Mouse (Mus musculus): Measurements from ENCODE around the gene Prss42. TPM values are rescaled to one million over a fixed set of nuclear protein-coding genes. Genes with fewer than 3 reads are reported as not detected.

The Prss42 gene
- polyA plus RNA-seq, 1 experiment from 2014 or later, result not detected

GRCm38 (mm10) chr9:110779242-110779913, 18.6 kb upstream of the Prss42 start:
- H3K4me1 ChIP-seq (ENCODE audit: control insufficient read depth, insufficient read depth, low read length), result peaks cover 27% of the 10 kb centered on the region
- H3K27me3 ChIP-seq (ENCODE audit: control insufficient read depth, insufficient read depth, low read length), result no peaks in the 10 kb centered on the region
- no peak overlapping the region for H3K9ac ChIP-seq (ENCODE audit: low read length)
- no peak overlapping the region for H3K4me2 ChIP-seq (ENCODE audit: low read depth, low read length)
- H3K4me3 ChIP-seq (ENCODE audit: low read length), result no peak overlapping the region
- H3K9me3 ChIP-seq (replicated peaks; ENCODE audit: control insufficient read depth, low read length), result no peaks in the 10 kb centered on the region
- no peaks in the 10 kb centered on the region for H3K36me3 ChIP-seq (ENCODE audit: control insufficient read depth, insufficient read depth)
- WGBS, result 63% methylated on average over 5 of the region's 5 CpGs
- H3K27ac ChIP-seq (ENCODE audit: low read length), result no peak overlapping the region
- no peak for ATAC-seq (replicated peaks; ENCODE audit: extremely low read depth, insufficient read depth, low FRiP score)

- no peaks in the 10 kb centered on the region for H3K36me3 ChIP-seq (ENCODE audit: control insufficient read depth, insufficient read depth)
- whole genome bisulfite sequencing, result under 1% methylated on average over 43 of the region's 43 CpGs
- peak overlapping the region; percentile 73 for H3K4me2 ChIP-seq (ENCODE audit: low read depth, low read length)
- H3K9me3 ChIP-seq (replicated peaks; ENCODE audit: control insufficient read depth, low read length), result no peaks in the 10 kb centered on the region
- H3K9ac ChIP-seq (ENCODE audit: low read length), result peak overlapping the region; percentile 75
- H3K27me3 ChIP-seq (ENCODE audit: control insufficient read depth, insufficient read depth, low read length), result no peaks in the 10 kb centered on the region
- peak overlapping the region; percentile 55 for H3K4me3 ChIP-seq (ENCODE audit: low read length)
- H3K27ac ChIP-seq (ENCODE audit: low read length), result peak overlapping the region; percentile 78
- ATAC-seq (replicated peaks; ENCODE audit: extremely low read depth, insufficient read depth, low FRiP score), result peak; percentile 90
- peaks cover 14% of the 10 kb centered on the region for H3K4me1 ChIP-seq (ENCODE audit: control insufficient read depth, insufficient read depth, low read length)
Measured at GRCm38 (mm10) chr9:110781256-110781721, 16.7 kb upstream of the Prss42 start.

- ATAC-seq (replicated peaks; ENCODE audit: extremely low read depth, insufficient read depth, low FRiP score), result peak; percentile 64
- peak overlapping the region; percentile 78 for H3K27ac ChIP-seq (ENCODE audit: low read length)
- peak overlapping the region; percentile 73 for H3K4me2 ChIP-seq (ENCODE audit: low read depth, low read length)
- H3K4me1 ChIP-seq (ENCODE audit: control insufficient read depth, insufficient read depth, low read length), result peaks cover 14% of the 10 kb centered on the region
- WGBS, result under 1% methylated on average over 23 of the region's 23 CpGs
- H3K36me3 ChIP-seq (ENCODE audit: control insufficient read depth, insufficient read depth), result no peaks in the 10 kb centered on the region
- H3K9me3 ChIP-seq (replicated peaks; ENCODE audit: control insufficient read depth, low read length), result no peaks in the 10 kb centered on the region
- H3K9ac ChIP-seq (ENCODE audit: low read length), result peak overlapping the region; percentile 75
- peak overlapping the region; percentile 55 for H3K4me3 ChIP-seq (ENCODE audit: low read length)
- H3K27me3 ChIP-seq (ENCODE audit: control insufficient read depth, insufficient read depth, low read length), result no peaks in the 10 kb centered on the region
Measured at GRCm38 (mm10) chr9:110781731-110782130, 16.2 kb upstream of the Prss42 start.

- peaks cover 14% of the 10 kb centered on the region for H3K4me1 ChIP-seq (ENCODE audit: control insufficient read depth, insufficient read depth, low read length)
- no peak overlapping the region for H3K4me3 ChIP-seq (ENCODE audit: low read length)
- H3K9ac ChIP-seq (ENCODE audit: low read length), result no peak overlapping the region
- H3K9me3 ChIP-seq (replicated peaks; ENCODE audit: control insufficient read depth, low read length), result 0 out of 2 replicates have a peak, but pooled peaks cover 2% of the 10 kb centered on the region
- ATAC-seq (replicated peaks; ENCODE audit: extremely low read depth, insufficient read depth, low FRiP score), result no peak
- H3K27ac ChIP-seq (ENCODE audit: low read length), result no peak overlapping the region
- no peak overlapping the region for H3K4me2 ChIP-seq (ENCODE audit: low read depth, low read length)
- WGBS, result 30% methylated on average over 1 of the region's 1 CpGs
- H3K36me3 ChIP-seq (ENCODE audit: control insufficient read depth, insufficient read depth), result no peaks in the 10 kb centered on the region
- no peaks in the 10 kb centered on the region for H3K27me3 ChIP-seq (ENCODE audit: control insufficient read depth, insufficient read depth, low read length)
Measured at GRCm38 (mm10) chr9:110783611-110784010, 14.4 kb upstream of the Prss42 start.

- peaks cover 2% of the 10 kb centered on the region; the same call in 1 of the 2 replicates for H3K4me1 ChIP-seq (ENCODE audit: control insufficient read depth, insufficient read depth, low read length)
- 88% methylated on average over 3 of the region's 3 CpGs for WGBS
- 0 out of 2 replicates have a peak, but pooled peaks cover 2% of the 10 kb centered on the region for H3K9me3 ChIP-seq (replicated peaks; ENCODE audit: control insufficient read depth, low read length)
- H3K9ac ChIP-seq (ENCODE audit: low read length), result no peak overlapping the region
- H3K36me3 ChIP-seq (ENCODE audit: control insufficient read depth, insufficient read depth), result no peaks in the 10 kb centered on the region
- H3K4me3 ChIP-seq (ENCODE audit: low read length), result no peak overlapping the region
- H3K27me3 ChIP-seq (ENCODE audit: control insufficient read depth, insufficient read depth, low read length), result no peaks in the 10 kb centered on the region
- no peak overlapping the region for H3K4me2 ChIP-seq (ENCODE audit: low read depth, low read length)
- ATAC-seq (replicated peaks; ENCODE audit: extremely low read depth, insufficient read depth, low FRiP score), result no peak
- H3K27ac ChIP-seq (ENCODE audit: low read length), result no peak overlapping the region
Measured at GRCm38 (mm10) chr9:110788169-110788568, 9.8 kb upstream of the Prss42 start.

- H3K27me3 ChIP-seq (ENCODE audit: control insufficient read depth, insufficient read depth, low read length), result no peaks in the 10 kb centered on the region
- 64% methylated on average over 4 of the region's 4 CpGs for WGBS
- H3K27ac ChIP-seq (ENCODE audit: low read length), result no peak overlapping the region
- no peak for ATAC-seq (replicated peaks; ENCODE audit: extremely low read depth, insufficient read depth, low FRiP score)
- H3K9me3 ChIP-seq (replicated peaks; ENCODE audit: control insufficient read depth, low read length), result 0 out of 2 replicates have a peak, but pooled peaks cover 2% of the 10 kb centered on the region
- H3K4me2 ChIP-seq (ENCODE audit: low read depth, low read length), result no peak overlapping the region
- H3K9ac ChIP-seq (ENCODE audit: low read length), result no peak overlapping the region
- H3K36me3 ChIP-seq (ENCODE audit: control insufficient read depth, insufficient read depth), result no peaks in the 10 kb centered on the region
- H3K4me1 ChIP-seq (ENCODE audit: control insufficient read depth, insufficient read depth, low read length), result no peaks in the 10 kb centered on the region
- H3K4me3 ChIP-seq (ENCODE audit: low read length), result no peak overlapping the region
Measured at GRCm38 (mm10) chr9:110790462-110790861, 7.5 kb upstream of the Prss42 start.

GRCm38 (mm10) chr9:110797013-110797412, 953 bp upstream of the Prss42 start:
- Histone ChIP-seq H3K27ac (ENCODE audit: low read length) (no peak overlapping the region), H3K9me3 (replicated peaks; ENCODE audit: control insufficient read depth, low read length) (no peaks in the 10 kb centered on the region), H3K4me3 (ENCODE audit: low read length) (no peak overlapping the region), H3K4me2 (ENCODE audit: low read depth, low read length) (no peak overlapping the region), H3K36me3 (ENCODE audit: control insufficient read depth, insufficient read depth) (no peaks in the 10 kb centered on the region), H3K4me1 (ENCODE audit: control insufficient read depth, insufficient read depth, low read length) (no peaks in the 10 kb centered on the region), H3K9ac (ENCODE audit: low read length) (no peak overlapping the region), H3K27me3 (ENCODE audit: control insufficient read depth, insufficient read depth, low read length) (no peaks in the 10 kb centered on the region)
- WGBS, result 85% methylated on average over 10 of the region's 10 CpGs
- no peak for ATAC-seq (replicated peaks; ENCODE audit: extremely low read depth, insufficient read depth, low FRiP score)

- H3K9ac ChIP-seq (ENCODE audit: low read length), result no peak overlapping the region
- H3K4me2 ChIP-seq (ENCODE audit: low read depth, low read length), result no peak overlapping the region
- no peak overlapping the region for H3K4me3 ChIP-seq (ENCODE audit: low read length)
- H3K36me3 ChIP-seq (ENCODE audit: control insufficient read depth, insufficient read depth), result no peaks in the 10 kb centered on the region
- H3K27ac ChIP-seq (ENCODE audit: low read length), result no peak overlapping the region
- no peak for ATAC-seq (replicated peaks; ENCODE audit: extremely low read depth, insufficient read depth, low FRiP score)
- no peaks in the 10 kb centered on the region for H3K27me3 ChIP-seq (ENCODE audit: control insufficient read depth, insufficient read depth, low read length)
- WGBS, result 77% methylated on average over 8 of the region's 8 CpGs
- no peaks in the 10 kb centered on the region for H3K4me1 ChIP-seq (ENCODE audit: control insufficient read depth, insufficient read depth, low read length)
- H3K9me3 ChIP-seq (replicated peaks; ENCODE audit: control insufficient read depth, low read length), result no peaks in the 10 kb centered on the region
Measured at GRCm38 (mm10) chr9:110800834-110801479, 3.0 kb downstream of the Prss42 start.

GRCm38 (mm10) chr9:110803294-110803693, 5.3 kb downstream of the Prss42 start:
- no peaks in the 10 kb centered on the region for H3K9me3 ChIP-seq (replicated peaks; ENCODE audit: control insufficient read depth, low read length)
- H3K4me1 ChIP-seq (ENCODE audit: control insufficient read depth, insufficient read depth, low read length), result no peaks in the 10 kb centered on the region
- no peak overlapping the region for H3K9ac ChIP-seq (ENCODE audit: low read length)
- 59% methylated on average over 4 of the region's 4 CpGs for WGBS
- H3K36me3 ChIP-seq (ENCODE audit: control insufficient read depth, insufficient read depth), result no peaks in the 10 kb centered on the region
- ATAC-seq (replicated peaks; ENCODE audit: extremely low read depth, insufficient read depth, low FRiP score), result no peak
- no peak overlapping the region for H3K4me3 ChIP-seq (ENCODE audit: low read length)
- no peak overlapping the region for H3K4me2 ChIP-seq (ENCODE audit: low read depth, low read length)
- no peaks in the 10 kb centered on the region for H3K27me3 ChIP-seq (ENCODE audit: control insufficient read depth, insufficient read depth, low read length)
- no peak overlapping the region for H3K27ac ChIP-seq (ENCODE audit: low read length)

Measured in heart, embryonic 16.5 days (tissue).